Mouse (Mus musculus): ENCODE data around the gene Rap2c. TPM values are rescaled to one million over a fixed set of nuclear protein-coding genes. Genes with fewer than 3 reads are reported as not detected.

The Rap2c gene
- 10 to 100 TPM; 21.8 to 25.6 TPM for total RNA-seq (2021)
- long read RNA-seq, experiment 1, partial matches to known transcripts, result 1 of 11 reads
- long read RNA-seq, experiment 1, other reads (novel, unspliced or antisense), result 10 of 11 reads
- long read RNA-seq, experiment 2, partial matches to known transcripts, result 0 of 6 reads
- long read RNA-seq, experiment 2, other reads (novel, unspliced or antisense), result 5 of 6 reads

DNA sequence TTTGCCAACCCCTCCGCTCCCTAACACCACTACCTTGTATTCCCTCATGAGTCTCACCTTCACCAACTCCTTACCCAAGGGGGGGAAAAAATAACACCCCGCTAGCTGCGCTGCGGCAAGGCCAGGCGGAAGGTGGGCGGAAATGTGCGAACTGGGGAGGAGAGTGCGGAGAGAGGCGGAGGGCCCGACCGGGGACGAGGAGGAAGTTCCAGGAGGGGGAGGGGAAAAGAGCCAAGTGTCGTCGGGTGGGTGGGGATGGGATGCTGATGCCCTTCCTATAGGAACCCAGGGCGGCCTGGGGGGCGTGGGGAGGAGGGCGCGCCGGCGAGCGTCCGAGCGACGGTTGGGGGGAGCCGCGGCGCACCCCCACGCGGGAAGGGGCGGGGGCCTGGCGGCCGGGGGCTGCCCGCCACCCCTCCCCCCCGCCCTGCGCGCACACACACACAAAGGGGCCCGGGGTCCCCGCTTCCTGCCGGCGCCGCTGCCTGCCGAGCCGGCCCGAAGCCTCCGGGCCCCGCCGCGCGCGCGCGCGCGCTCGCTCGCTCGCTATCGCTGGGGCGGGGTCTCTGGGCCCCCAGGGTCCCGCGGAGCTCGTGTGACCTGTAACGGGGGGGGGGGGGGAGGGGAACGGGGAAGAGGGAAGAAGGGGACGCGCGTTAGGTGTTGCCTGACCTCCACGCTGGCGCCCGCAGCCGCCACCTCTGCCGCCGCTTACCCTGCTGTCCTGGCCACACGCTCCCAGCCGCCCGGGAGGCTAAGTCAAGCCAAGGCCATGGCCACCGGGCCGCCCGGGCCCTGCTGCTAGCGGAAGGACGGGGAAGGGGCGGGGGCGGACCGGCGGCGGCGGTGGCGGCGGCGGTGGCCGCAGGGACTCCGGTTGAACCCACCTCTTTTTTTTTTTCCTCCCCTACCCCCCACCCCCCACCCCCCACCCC lies at the start of gene Rap2c:
Gene Rap2c (minus strand): TSS at position 168 of the 935 bp plus-strand sequence.
- DNase-seq, result peak; percentile 64 to 77

DNA sequence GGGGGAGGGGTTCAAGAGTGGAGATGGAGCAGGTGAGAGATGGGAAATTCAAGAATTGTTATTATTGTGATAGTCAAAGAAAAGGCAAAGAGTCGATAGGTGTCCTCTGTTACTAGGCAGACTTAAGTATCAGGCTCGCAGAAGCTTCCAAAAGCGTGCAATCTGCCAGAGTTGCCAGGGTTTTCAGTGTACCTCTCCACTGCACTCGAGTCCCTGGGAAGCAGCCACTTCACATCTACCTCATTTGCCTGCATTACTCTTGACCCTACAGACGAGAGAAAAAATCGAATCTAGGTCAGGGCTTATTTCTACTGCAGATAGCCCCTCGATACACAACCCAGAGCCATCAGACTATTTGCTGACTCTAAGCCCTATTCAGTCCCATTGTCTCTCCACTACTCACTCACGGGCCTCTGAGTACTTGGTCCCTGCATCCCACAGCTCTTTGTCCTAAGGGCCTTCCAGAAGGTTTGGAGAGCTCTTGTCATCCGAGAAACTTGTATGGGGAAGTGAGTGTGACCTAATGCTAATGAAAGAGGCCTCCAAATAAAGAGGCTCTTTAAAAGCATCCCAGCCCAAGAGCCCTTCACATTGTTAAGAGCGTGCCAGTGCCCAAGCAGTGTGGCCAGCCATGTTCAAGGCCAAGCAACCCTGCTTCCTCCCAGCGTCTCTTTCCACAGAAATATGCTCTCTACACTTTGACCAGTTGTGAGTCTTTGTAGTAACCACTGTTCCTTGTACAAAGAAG lies 48.9 kb upstream of the Rap2c start:
- no peak for DNase-seq

DNA sequence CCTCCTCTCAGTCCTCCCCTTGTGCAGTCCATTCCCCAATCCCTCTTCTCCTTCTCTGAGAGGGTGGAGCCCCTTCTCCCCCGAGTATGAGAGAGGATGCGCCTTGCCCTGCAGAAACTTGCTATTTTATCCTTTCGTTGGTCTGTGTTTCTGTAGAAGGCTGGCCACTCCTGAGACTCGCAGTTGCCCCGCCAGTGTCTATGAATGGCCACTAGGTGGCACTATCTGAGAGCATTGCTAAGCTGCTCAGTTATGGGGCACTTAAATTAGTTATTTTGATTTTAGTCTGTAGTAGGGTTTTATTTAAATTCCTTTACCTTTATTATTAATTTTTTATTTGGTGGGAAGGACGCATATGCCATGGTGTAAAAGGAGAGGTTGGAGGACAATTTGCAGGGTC lies 48.0 kb upstream of the Rap2c start:
- DNase-seq, result peak; percentile 25 to 62

DNA sequence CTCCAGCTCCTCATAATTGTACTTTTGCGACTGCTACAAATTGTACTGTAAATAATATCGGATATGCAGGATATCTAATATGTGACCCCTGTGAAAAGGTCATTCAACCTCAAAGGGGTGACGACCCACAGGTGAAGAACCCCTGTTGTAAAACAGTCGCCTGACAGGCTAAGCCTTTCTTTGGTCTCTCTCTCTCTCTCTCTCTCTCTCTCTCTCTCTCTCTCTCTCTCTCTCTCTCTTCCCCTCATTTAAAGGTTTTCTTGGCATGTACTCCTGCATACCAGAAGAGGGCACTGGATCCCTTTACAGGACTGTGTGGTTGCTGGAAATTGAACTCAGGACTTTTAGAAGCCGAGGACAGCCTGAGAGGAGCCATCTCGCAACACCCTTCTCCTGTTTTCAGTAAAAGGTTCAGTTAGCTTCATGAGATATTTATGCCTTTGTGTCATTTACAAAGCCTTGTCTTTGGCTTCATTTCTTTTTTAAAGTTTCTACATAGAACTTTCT lies 47.4 kb upstream of the Rap2c start:
- no peak for DNase-seq

DNA sequence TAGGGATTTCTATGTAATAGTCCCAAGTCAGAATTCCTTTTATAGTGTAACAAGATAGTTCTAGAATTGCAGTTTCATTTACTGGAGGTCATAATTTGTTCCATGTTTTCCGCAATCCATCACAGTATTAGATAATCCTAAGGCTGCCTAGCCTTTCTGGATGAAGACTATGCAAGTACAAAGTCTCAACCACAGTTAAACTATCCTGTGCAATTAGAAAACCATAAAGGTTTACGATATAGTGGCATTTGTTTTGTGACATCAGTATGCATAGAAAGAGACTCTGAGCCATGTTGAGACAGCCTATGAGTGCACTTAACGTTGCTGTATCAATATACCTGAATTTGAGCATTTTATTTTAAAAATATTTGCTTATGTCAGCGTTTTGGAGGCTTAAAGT lies 42.4 kb upstream of the Rap2c start:
- DNase-seq, result no peak

DNA sequence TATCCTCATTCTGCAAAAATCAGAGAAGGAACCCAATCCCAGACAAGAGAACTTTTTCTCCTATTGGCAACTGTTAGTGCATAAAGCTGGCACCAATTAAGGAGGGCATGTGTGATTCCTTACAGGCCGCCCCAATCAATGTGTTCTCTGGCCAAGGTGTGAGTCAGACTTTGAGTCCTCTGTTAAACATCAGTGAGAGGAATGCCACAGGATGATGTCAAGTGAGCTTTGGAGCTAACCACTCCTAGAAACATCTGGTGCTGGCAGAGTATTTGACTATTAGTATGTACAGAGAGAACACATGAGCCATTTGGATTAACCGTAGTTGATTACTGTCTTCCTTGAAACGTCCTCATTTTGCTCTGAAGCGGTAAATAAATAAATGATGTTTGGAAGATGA lies 40.9 kb upstream of the Rap2c start:
- DNase-seq, result peak; percentile 17 to 35

DNA sequence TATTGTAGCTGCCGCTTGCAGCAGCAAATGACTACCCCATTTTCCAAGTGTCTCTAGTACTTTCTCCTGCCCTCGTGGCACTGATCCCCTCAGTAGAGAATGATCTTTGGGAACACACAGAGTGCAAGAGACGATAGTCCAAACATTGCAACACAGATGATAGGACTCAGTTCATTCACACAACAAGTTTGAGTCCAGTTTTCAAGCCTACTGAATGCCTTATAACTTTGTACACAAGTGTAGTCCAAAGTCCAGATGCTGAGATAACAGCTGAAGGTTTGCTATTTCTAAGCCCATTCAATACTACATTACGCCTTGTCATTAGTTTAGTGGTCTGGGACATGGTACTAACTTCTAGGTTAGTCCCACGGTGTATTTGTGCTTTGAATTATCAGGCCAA lies 40.5 kb upstream of the Rap2c start:
- no peak for DNase-seq

DNA sequence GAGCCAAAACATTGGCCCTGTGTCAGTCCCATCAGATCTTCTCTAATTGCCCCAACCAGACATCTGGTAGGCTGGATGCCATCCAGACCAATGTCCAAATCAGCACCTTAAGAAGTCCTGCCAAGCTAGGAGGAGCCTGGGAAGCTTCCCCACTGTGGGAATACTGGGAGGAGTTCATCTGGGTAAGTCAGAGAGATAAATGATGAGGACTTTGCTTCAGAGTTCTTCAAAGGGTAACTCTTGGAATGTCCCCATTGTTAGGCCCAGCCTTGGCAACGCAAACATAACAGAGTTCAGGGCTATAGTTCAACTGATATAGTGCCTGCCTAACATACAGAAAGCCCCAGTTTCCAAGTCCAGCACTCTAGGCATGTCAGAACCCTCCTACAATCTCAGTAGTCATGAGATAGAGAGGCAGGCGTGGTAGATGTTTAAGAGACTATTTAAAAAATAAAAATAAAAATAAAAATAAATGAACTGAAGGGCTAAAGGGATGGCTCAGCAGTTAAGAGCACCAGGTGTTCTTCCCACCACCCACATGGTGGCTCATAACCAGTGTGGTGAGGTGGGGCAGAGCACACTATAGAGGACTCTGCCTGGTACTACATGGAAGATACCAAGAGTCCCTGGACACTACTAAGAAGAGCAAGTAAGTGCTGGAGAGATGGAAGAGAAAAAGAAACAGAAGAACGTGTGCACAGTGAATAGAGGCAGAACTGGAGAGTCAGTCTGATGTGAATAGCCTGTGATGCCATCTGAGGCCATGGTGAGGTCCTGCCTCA lies 34.1 kb upstream of the Rap2c start:
- no peak for DNase-seq

DNA sequence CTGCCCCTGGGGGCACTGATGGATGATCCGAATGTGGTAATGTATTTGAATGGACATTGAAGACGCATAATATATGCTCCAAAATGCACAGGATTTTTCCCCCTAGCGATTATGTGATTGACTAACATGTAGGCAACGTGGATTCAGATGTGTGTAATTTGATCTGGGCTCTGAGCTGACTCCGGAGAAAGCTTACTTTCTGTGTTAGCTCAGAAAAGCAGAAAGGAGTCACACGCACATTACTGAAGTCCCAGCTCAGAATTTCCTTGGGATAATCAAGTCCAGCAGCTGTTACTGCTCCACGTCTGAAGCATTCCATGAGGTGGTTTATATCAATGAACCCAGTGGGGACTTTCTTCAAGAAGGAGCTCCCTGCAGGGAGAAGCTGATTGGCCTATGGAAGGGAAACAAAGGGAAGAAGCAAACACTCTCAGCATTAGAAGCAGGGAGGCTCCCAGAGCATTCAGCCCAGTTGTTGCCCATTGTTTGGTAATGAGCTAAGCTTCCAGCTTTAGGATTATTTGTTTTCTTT lies 17.9 kb upstream of the Rap2c start:
- DNase-seq, result no peak

DNA sequence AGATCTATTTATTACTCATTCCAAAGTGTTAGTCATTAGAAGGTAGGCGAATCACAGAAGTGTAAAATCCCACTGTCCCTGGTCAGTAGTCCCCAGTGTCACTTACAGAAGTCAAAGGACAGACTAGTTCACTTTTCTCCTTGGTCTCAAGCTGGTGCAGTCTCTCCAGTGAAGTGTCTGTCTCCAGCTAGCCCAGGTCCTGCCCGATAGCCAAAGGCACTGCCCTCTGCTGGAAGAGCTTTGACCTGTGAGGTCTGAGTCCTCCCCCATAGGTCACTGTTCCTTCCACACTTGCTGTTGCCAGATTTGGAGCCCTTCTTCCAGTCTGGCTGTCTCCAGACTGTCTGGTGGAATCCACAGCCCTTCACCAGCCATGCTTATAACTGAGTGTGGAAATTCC lies 2.1 kb upstream of the Rap2c start:
- peak; percentile 69 to 74 for DNase-seq

DNA sequence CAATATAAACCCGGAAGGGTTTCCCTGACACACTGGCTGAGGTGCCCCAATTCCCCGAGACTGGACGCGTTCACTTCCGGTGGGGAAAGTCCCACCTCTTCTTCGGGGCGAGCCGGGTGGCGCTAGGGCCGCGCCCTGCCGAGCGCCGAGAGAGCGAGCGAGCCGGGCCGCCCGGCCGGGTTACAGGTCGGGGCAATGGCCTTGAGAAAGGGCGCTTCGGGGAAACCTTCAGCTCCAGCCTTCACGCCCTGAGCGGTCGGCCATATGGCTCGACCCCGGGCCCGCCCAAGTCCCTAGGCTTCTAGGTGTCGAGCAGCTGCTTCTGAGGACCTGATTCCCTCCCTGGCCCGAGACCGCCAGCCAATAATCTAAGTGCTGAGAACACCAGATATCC lies 965 bp upstream of the Rap2c start:
- peak; percentile 79 to 87 for DNase-seq

DNA sequence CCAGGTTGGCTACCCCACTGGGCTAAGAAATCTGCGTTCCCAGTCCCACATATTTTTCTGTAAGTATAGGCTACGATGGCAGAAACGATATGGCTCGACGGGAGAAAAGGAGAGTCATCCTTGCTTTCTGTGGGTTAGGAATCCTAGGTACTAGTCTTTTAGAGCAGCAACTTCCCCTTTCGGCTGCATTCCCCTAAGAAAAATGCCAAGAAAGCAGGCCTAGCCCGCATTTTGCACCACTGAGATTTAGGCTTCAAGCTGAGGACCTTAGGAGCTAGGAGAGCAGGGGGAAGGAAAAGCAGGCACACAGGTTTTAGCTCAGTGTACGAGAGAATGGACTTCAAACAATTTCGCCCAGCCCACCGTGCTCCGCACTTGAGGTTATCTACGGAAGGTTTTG lies 892 bp downstream of the Rap2c start:
- DNase-seq, result peak; percentile 15 to 19

DNA sequence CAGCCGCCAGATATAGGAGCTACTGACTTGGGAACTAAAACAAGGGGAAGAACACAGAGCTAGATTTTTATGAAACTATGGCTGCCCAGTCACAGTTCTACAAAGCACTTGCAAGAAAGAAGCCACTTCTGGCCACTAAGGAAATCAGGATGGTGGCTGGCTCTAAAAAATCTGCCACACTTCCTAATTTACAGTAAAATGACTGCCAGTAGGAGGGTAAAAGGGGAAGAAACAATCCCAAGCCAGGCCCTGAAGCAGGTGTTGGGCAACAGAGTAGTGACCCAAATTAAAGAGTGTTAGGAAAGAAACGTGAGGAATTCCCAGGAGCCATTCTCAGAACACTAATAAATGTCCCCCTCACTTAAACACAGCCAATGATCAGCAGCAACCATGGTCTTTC lies 5.5 kb downstream of the Rap2c start:
- DNase-seq, result no peak

DNA sequence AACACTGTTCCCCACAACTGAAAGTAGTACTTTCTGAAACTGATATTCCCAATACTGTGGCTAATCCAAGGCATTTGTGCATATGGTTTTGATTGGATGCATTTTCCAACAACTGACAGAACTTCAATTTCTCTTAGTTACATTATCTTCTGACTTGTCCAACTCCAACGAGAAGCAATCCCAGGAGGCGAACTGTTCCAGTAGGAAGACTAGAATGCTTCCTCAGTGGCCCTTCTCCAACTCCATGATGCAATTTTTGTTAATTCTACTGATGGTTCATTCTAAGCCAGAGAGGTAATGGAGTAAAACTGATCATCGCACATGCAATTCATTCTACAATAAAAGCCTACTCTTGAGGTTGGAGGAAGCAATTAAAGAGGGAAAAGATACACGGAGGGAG lies 7.5 kb downstream of the Rap2c start:
- peak; percentile 22 to 23 for DNase-seq

DNA sequence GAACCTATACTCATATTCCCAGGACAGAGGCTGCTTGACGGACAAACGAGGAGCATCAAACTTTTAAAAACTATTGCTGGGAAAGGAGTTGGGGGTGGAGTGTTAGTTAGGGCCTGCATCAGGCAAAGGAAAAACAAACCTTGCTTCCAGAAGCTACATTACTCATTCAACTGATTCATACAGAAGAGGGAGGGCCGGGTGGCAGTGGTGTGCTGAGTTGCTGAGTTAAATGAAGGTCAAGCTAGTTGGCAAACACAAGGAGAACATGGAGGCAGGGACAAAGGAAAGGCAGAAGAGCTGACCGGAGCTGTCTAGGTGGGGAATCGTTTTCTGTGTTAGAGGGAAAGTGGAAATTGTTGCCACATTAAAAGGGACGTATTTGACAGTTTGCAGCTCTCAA lies 17.0 kb downstream of the Rap2c start:
- no peak for DNase-seq

DNA sequence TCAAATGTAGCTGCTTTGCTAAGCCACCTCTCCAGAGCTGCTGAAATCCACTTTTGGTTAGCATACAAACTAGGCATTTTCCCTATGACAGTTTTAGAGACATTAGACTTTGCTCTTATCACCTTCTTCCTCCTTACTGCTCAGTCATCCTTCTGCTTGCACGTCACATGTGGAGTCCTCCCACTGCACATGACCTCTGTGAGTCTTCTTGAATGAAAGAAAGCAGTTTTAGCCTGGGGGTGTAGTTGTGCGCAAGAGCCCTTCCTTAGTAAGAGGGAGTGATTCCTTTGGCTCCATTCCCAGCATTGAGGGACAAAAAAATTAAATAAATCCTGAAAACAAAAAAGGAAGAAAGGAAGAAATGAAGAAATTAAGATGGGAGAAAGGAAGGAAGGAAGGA lies 22.5 kb downstream of the Rap2c start:
- no peak for DNase-seq

DNA sequence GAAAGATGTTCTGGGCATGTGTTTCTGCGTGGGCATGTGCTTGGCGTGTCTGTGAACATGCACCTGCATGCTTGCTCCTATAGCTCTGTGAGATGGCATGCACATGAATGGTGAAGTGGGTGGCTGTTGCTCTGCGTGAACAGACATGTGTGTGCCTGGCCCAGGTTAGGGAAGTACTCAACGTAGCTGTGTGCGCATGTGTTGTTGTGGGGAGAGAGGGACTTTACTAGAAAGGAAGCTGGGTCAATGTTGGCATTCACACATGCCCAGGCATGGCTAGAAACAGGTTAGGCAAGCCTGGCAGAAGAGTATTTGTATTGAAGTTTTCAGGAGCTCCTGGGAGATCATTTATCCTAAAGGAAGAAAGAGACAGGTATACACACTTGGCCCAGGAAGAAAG lies 26.5 kb downstream of the Rap2c start:
- no peak for DNase-seq

DNA sequence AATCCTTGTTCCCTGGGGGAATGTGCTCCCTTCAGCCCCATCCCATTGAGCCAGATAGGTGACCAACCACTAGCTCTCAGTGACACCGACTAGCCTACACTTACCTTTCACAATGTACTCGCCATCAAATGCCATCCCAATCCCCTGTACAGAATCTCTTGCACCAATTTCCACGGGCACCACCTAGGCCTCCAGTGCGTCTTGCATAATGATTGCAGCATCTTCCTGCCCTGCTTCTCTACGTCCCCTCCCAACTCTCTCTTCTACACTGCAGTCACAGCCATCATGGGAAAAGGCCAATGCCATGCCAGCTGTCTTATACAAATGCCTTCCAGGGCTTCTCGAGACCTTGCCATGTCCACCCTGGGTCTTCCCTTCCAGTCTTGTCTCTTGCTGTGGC lies 27.9 kb downstream of the Rap2c start:
- no peak for DNase-seq

DNA sequence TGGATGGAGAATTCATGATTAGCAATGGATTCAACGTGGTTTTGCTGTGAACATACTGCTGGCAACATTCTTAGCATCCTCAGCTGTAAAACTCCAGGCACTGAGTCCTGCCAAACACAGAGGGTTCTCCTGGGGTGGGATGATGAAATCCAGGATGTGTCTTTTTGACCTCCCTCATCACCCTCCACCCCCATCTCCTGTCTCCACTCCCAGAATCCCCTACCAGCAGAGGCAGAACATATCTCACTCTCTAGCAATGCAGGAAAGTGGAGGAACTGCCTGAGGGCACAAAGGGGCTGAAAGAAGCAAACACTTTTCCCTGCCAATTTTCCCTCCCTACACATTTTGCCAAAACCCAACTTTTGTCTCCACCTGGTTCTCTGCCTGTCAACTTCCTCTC lies 29.2 kb downstream of the Rap2c start:
- DNase-seq, result peak in 1 of 2 experiments; percentile 4

DNA sequence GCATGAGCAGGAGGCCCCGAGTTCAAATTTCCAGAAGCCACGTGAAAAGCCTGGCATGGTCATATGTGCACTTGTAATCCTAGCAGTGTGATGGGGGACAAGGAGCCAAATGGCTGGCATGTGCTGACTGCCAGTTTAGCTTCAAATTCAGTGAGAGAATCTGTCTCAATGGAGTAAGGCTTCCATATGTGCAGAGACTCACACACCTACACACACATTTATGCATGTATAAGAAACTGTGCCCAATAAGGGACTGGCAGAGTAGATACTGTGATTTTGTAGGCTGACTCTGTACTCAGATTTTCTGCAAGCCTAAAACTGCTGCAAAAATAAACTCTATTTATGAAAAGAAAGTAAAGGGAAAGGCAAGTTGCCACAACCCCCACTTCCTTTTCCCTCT lies 39.4 kb downstream of the Rap2c start:
- no peak for DNase-seq

DNA sequence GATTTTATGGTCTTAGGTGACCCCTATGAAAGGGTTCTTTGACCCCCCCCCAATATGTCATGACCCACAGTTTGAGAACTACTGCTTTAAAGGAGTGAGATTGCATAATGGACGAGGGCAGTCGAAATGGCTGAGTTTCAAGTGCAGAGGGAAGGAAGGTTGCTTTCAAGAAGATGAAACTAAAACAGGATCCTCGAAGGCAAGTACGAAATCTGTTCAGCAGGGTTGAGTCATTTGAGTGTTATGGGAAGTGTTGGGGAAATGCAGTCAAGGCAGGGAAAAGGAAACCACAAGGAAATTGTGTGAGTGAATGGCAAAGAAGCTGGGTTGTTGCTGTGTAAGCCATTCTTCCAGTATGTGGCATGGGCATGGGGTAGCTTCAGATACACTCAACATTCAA lies 45.7 kb downstream of the Rap2c start:
- DNase-seq, result no peak

DNA sequence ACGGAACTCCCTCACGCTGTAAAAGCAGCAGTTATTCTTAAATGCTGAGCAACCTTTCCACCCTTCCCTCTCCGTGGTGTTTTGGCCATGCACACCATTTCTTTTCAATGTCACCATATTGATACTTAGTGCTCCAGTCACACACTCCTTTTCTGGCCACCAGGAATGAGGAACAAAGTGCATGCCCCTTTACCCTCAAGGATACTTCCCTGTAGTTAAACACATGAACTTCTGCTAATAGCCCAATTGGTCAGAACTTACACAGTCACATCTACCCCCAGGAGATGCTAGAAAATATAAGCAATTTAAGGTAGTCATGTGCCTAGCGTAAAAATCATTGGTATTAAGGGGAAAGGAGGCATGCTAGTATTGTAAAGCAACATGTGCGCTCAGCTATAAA lies 47.9 kb downstream of the Rap2c start:
- no peak for DNase-seq
